Mouse (Mus musculus) myocyte (in vitro differentiated cells): ENCODE measurements around the gene Ccdc121.
A peak's percentile ranks its signal among the peaks of the same experiment; 100 is the strongest.

ENCODE experiments used
- CEBPB ChIP-seq: IDR thresholded peaks from 2 replicates; pipeline ENCODE4 v1.6.1; 2011; ENCODE audit warnings: mild to moderate bottlenecking, moderate library complexity; ENCODE audit not compliant: poor library complexity, insufficient read depth, severe bottlenecking
- E2F4 ChIP-seq: IDR thresholded peaks from one replicate; pipeline ENCODE4 v1.6.1; 2011; ENCODE audit warnings: mild to moderate bottlenecking, control low read depth, moderate library complexity; ENCODE audit not compliant: insufficient read depth
- MAX ChIP-seq: IDR thresholded peaks from one replicate; pipeline ENCODE4 v1.6.1; 2011; ENCODE audit warnings: low read depth, mild to moderate bottlenecking, control low read depth
- MYOG ChIP-seq, 3 experiments: IDR thresholded peaks; one replicate each; pipeline ENCODE4 v1.6.1; 2011; ENCODE audit warnings: control low read depth in 2 of 3, low read depth in 2 of 3, mild to moderate bottlenecking in 2 of 3; ENCODE audit not compliant: insufficient read length in 2 of 3, control insufficient read depth in 1 of 3, insufficient read depth in 1 of 3
- POLR2A ChIP-seq: IDR thresholded peaks from one replicate; pipeline ENCODE4 v1.6.1; 2011; ENCODE audit warnings: low read depth, mild to moderate bottlenecking, control low read depth, moderate library complexity; ENCODE audit not compliant: insufficient read length
- POLR2AphosphoS2 ChIP-seq: IDR thresholded peaks from one replicate; pipeline ENCODE4 v1.6.1; 2011; ENCODE audit warnings: low read depth, control low read depth; ENCODE audit not compliant: insufficient read length
- TCF12 ChIP-seq: IDR thresholded peaks from one replicate; pipeline ENCODE4 v1.6.1; 2011; ENCODE audit warnings: mild to moderate bottlenecking, control low read depth; ENCODE audit not compliant: poor library complexity, insufficient read depth, severe bottlenecking

DNA sequence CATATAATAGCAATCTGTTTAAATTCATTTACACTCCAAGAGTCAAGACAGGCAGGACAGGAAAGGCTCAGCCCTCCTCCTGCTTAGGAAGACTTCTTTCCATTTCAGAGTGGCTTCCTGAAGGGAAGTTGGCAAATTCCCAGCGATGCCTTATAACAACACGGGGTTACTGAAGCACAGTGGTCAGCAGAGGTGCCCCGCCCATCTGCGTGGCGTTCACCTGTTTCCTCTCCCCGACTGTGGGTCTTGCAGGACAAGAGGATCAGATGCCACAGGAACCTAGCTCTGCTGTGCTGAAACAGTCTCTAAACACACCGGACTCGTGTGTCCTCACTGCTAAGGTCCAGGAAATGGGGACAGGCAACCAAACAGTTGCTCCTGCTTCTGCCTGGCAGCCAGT lies 5.9 kb downstream of the Ccdc121 start:
- no peak for TF ChIP-seq CEBPB
- no peak for TF ChIP-seq POLR2AphosphoS2
- TF ChIP-seq POLR2A: no peak
- no peak for TF ChIP-seq TCF12
- no peak for TF ChIP-seq MAX
- no peak for TF ChIP-seq E2F4
- TF ChIP-seq MYOG (IDR thresholded peaks at IDR 0.05; ENCODE audit: control insufficient read depth in 1 of 3, insufficient read depth in 1 of 3, insufficient read length in 2 of 3, low read depth in 2 of 3): peak in 1 of 3 experiments; percentile 68
